Mouse (Mus musculus): Measurements from ENCODE around the gene Olfr1122. TPM values are rescaled to one million over a fixed set of nuclear protein-coding genes. Genes with fewer than 3 reads are reported as not detected.

Gene Olfr1122
- polyA plus RNA-seq, 1 experiment from 2014 or later = not detected

Other genes with a start within 250 kb of the Olfr1122 start
- not detected in 2 replicates for gene Olfr1110, start 245.5 kb upstream of the Olfr1122 start, polyA plus RNA-seq (2016; fragmentation: Nextera tagmentation; extraction: Ambion mirVana)
- gene Olfr1111, start 233.2 kb upstream of the Olfr1122 start, polyA plus RNA-seq (2016; fragmentation: Nextera tagmentation; extraction: Ambion mirVana) = not detected in 2 replicates
- gene Olfr1112, start 198.1 kb upstream of the Olfr1122 start, polyA plus RNA-seq (2016; fragmentation: Nextera tagmentation; extraction: Ambion mirVana) = not detected in 2 replicates
- gene Olfr1113, start 176.9 kb upstream of the Olfr1122 start, polyA plus RNA-seq (2016; fragmentation: Nextera tagmentation; extraction: Ambion mirVana) = not detected in 2 replicates
- gene Olfr1115, start 137.8 kb upstream of the Olfr1122 start, polyA plus RNA-seq (2016; fragmentation: Nextera tagmentation; extraction: Ambion mirVana) = not detected in 2 replicates
- gene Olfr1116, start 118.3 kb upstream of the Olfr1122 start, polyA plus RNA-seq (2016; fragmentation: Nextera tagmentation; extraction: Ambion mirVana) = not detected in 2 replicates
- not detected in 2 replicates for gene Olfr1118, start 78.3 kb upstream of the Olfr1122 start, polyA plus RNA-seq (2016; fragmentation: Nextera tagmentation; extraction: Ambion mirVana)
- not detected in 2 replicates for gene Olfr1120, start 31.0 kb upstream of the Olfr1122 start, polyA plus RNA-seq (2016; fragmentation: Nextera tagmentation; extraction: Ambion mirVana)
- not detected in 2 replicates for gene Olfr1121, start 16.0 kb upstream of the Olfr1122 start, polyA plus RNA-seq (2016; fragmentation: Nextera tagmentation; extraction: Ambion mirVana)
- not detected in 2 replicates for gene Olfr1123, start 30.8 kb downstream of the Olfr1122 start, polyA plus RNA-seq (2016; fragmentation: Nextera tagmentation; extraction: Ambion mirVana)
- 0.09 and 0.16 TPM in 2 replicates for gene Olfr1124, start 44.4 kb downstream of the Olfr1122 start, polyA plus RNA-seq (2016; fragmentation: Nextera tagmentation; extraction: Ambion mirVana)
- gene Olfr1126, start 68.1 kb downstream of the Olfr1122 start, polyA plus RNA-seq (2016; fragmentation: Nextera tagmentation; extraction: Ambion mirVana) = not detected in 2 replicates
- not detected in 2 replicates for gene Pramel7, start 111.2 kb downstream of the Olfr1122 start, polyA plus RNA-seq (2016; fragmentation: Nextera tagmentation; extraction: Ambion mirVana)
- gene Pramel6, start 120.7 kb downstream of the Olfr1122 start, polyA plus RNA-seq (2016; fragmentation: Nextera tagmentation; extraction: Ambion mirVana) = not detected in 2 replicates
- not detected in 2 replicates for gene Olfr153, start 145.9 kb downstream of the Olfr1122 start, polyA plus RNA-seq (2016; fragmentation: Nextera tagmentation; extraction: Ambion mirVana)
- not detected in 2 replicates for gene Olfr1128, start 159.7 kb downstream of the Olfr1122 start, polyA plus RNA-seq (2016; fragmentation: Nextera tagmentation; extraction: Ambion mirVana)
- gene Olfr1129, start 188.1 kb downstream of the Olfr1122 start, polyA plus RNA-seq (2016; fragmentation: Nextera tagmentation; extraction: Ambion mirVana) = not detected in 2 replicates
- not detected in 2 replicates for gene Olfr1130, start 220.4 kb downstream of the Olfr1122 start, polyA plus RNA-seq (2016; fragmentation: Nextera tagmentation; extraction: Ambion mirVana)
- gene Olfr1131, start 241.3 kb downstream of the Olfr1122 start, polyA plus RNA-seq (2016; fragmentation: Nextera tagmentation; extraction: Ambion mirVana) = not detected in 2 replicates